Mouse (Mus musculus) ES-E14 (cell line): Measurements from ENCODE around the gene Noxred1.

Experiments used
- HCFC1 ChIP-seq: IDR thresholded peaks from 2 replicates; pipeline ENCODE4 v1.6.1; 2012; ENCODE audit warnings: low read length, inconsistent platforms, borderline replicate concordance; ENCODE audit not compliant: insufficient read depth
- ZC3H11A ChIP-seq: IDR thresholded peaks from 2 replicates; pipeline ENCODE4 v1.6.1; 2012; ENCODE audit warnings: low read depth, mild to moderate bottlenecking, inconsistent platforms, low read length, borderline replicate concordance

- TF ChIP-seq HCFC1 (0 out of 2 replicates have a peak, but pooled peaks have one; percentile 2), ZC3H11A (no peak)
These were observed 39.1 kb downstream of the Noxred1 start, which contains the start of gene Samd15 for GRCm38 (mm10) chr12:87199206-87199972.
